Mouse (Mus musculus): ENCODE data around the gene Ccdc97. TPM values are rescaled to one million over a fixed set of nuclear protein-coding genes. Genes with fewer than 3 reads are reported as not detected.

Ccdc97 gene
- polyA plus RNA-seq, 1 experiment from 2014 or later: 6.8 TPM

- H3K4me3 ChIP-seq (ENCODE audit: low read depth, low read length): 0 out of 2 replicates have a peak overlapping the region, but pooled peaks have one; percentile 90
- ATAC-seq: no peak
- 84% methylated on average over 3 of the region's 3 CpGs for WGBS (ENCODE audit: insufficient replicate concordance)
- H3K27ac ChIP-seq (ENCODE audit: low read depth): no peak overlapping the region
- H3K4me2 ChIP-seq (ENCODE audit: low read depth, low read length): peak overlapping the region; percentile 85
- no peak overlapping the region for H3K9ac ChIP-seq (replicated peaks)
- TF ChIP-seq EP300 (IDR thresholded peaks at IDR 0.05; ENCODE audit: low read depth) (no peak), CTCF (IDR thresholded peaks at IDR 0.05; ENCODE audit: low read depth) (no peak)
- peaks cover 14% of the 10 kb centered on the region for H3K4me1 ChIP-seq (ENCODE audit: insufficient read depth)
- peaks cover 50% of the 10 kb centered on the region for H3K36me3 ChIP-seq (replicated peaks; ENCODE audit: insufficient read depth, low read length)
- no peak for DNase-seq
- no peaks in the 10 kb centered on the region for H3K27me3 ChIP-seq (ENCODE audit: insufficient read depth, low read length)
- no peaks in the 10 kb centered on the region for H3K9me3 ChIP-seq (ENCODE audit: low read length)
Measured at GRCm38 (mm10) chr7:25717478-25717877, 1.4 kb downstream of the Ccdc97 start.

- Histone ChIP-seq H3K27ac (ENCODE audit: low read depth) (no peak overlapping the region), H3K4me2 (ENCODE audit: low read depth, low read length) (no peak overlapping the region), H3K9me3 (ENCODE audit: low read length) (no peaks in the 10 kb centered on the region), H3K4me3 (ENCODE audit: low read depth, low read length) (no peak overlapping the region), H3K9ac (replicated peaks) (no peak overlapping the region), H3K36me3 (replicated peaks; ENCODE audit: insufficient read depth, low read length) (peaks cover 40% of the 10 kb centered on the region), H3K27me3 (ENCODE audit: insufficient read depth, low read length) (no peaks in the 10 kb centered on the region), H3K4me1 (ENCODE audit: insufficient read depth) (peaks cover 24% of the 10 kb centered on the region)
- 95% methylated on average over 22 of the region's 22 CpGs for WGBS (ENCODE audit: insufficient replicate concordance)
- DNase-seq (no peak), ATAC-seq (no peak)
- TF ChIP-seq EP300 (IDR thresholded peaks at IDR 0.05; ENCODE audit: low read depth) (no peak), CTCF (IDR thresholded peaks at IDR 0.05; ENCODE audit: low read depth) (no peak)
Measured at GRCm38 (mm10) chr7:25715731-25716271, 3.1 kb downstream of the Ccdc97 start.

GRCm38 (mm10) chr7:25714581-25714980 is 4.3 kb downstream of the Ccdc97 start:
- Histone ChIP-seq H3K4me3 (ENCODE audit: low read depth, low read length) (no peak overlapping the region), H3K27ac (ENCODE audit: low read depth) (no peak overlapping the region), H3K9ac (replicated peaks) (no peak overlapping the region), H3K4me2 (ENCODE audit: low read depth, low read length) (no peak overlapping the region), H3K36me3 (replicated peaks; ENCODE audit: insufficient read depth, low read length) (peaks cover 33% of the 10 kb centered on the region), H3K27me3 (ENCODE audit: insufficient read depth, low read length) (no peaks in the 10 kb centered on the region), H3K9me3 (ENCODE audit: low read length) (no peaks in the 10 kb centered on the region), H3K4me1 (ENCODE audit: insufficient read depth) (peaks cover 35% of the 10 kb centered on the region)
- TF ChIP-seq EP300 (IDR thresholded peaks at IDR 0.05; ENCODE audit: low read depth) (no peak), CTCF (IDR thresholded peaks at IDR 0.05; ENCODE audit: low read depth) (no peak)
- no peak for DNase-seq
- 92% methylated on average over 8 of the region's 8 CpGs for WGBS (ENCODE audit: insufficient replicate concordance)
- no peak for ATAC-seq

DNA sequence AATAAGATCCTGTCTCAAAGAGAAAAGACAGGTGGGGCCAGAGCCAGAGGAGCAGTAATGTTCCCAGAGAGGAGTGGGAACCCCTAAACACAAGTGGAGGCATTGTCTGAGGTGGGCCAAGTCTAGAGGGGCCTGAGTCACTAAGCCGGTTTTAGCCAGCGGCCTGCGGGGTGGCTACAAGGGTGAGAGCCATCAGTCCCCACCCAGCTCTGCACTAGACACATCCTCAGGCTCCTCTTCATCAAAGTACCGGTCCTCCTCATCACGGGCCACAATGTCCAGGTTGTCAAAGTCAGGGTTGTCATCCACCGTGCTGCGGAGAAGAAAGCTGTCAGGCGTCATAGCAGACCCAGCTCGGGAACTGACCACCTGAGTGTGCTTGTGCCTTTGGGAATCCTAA is 6.1 kb downstream of the Ccdc97 start:
- no peaks in the 10 kb centered on the region for H3K9me3 ChIP-seq (ENCODE audit: low read length)
- peaks cover 27% of the 10 kb centered on the region for H3K4me1 ChIP-seq (ENCODE audit: insufficient read depth)
- H3K36me3 ChIP-seq (replicated peaks; ENCODE audit: insufficient read depth, low read length): peaks cover 33% of the 10 kb centered on the region
- no peak overlapping the region for H3K4me3 ChIP-seq (ENCODE audit: low read depth, low read length)
- no peak for TF ChIP-seq EP300 (IDR thresholded peaks at IDR 0.05; ENCODE audit: low read depth)
- no peak for TF ChIP-seq CTCF (IDR thresholded peaks at IDR 0.05; ENCODE audit: low read depth)
- no peaks in the 10 kb centered on the region for H3K27me3 ChIP-seq (ENCODE audit: insufficient read depth, low read length)
- H3K27ac ChIP-seq (ENCODE audit: low read depth): no peak overlapping the region
- H3K9ac ChIP-seq (replicated peaks): no peak overlapping the region
- DNase-seq (no peak), ATAC-seq (no peak)
- WGBS (ENCODE audit: insufficient replicate concordance): 82% methylated on average over 9 of the region's 9 CpGs
- no peak overlapping the region for H3K4me2 ChIP-seq (ENCODE audit: low read depth, low read length)

GRCm38 (mm10) chr7:25711731-25712197 is 7.1 kb downstream of the Ccdc97 start:
- Histone ChIP-seq H3K4me2 (ENCODE audit: low read depth, low read length) (0 out of 2 replicates have a peak overlapping the region, but pooled peaks have one; percentile 9), H3K4me1 (ENCODE audit: insufficient read depth) (peaks cover 34% of the 10 kb centered on the region), H3K27me3 (ENCODE audit: insufficient read depth, low read length) (no peaks in the 10 kb centered on the region), H3K36me3 (replicated peaks; ENCODE audit: insufficient read depth, low read length) (peaks cover 33% of the 10 kb centered on the region), H3K4me3 (ENCODE audit: low read depth, low read length) (no peak overlapping the region), H3K9ac (replicated peaks) (no peak overlapping the region), H3K27ac (ENCODE audit: low read depth) (peak overlapping the region; percentile 70), H3K9me3 (ENCODE audit: low read length) (no peaks in the 10 kb centered on the region)
- DNase-seq (peak; percentile 53), ATAC-seq (peak; percentile 56; the same call in 1 of the 2 replicates)
- WGBS (ENCODE audit: insufficient replicate concordance): 25% methylated on average over 7 of the region's 7 CpGs
- TF ChIP-seq EP300 (IDR thresholded peaks at IDR 0.05; ENCODE audit: low read depth): no peak
- TF ChIP-seq CTCF (IDR thresholded peaks at IDR 0.05; ENCODE audit: low read depth): no peak; the same call in 1 of the 2 replicates

DNA sequence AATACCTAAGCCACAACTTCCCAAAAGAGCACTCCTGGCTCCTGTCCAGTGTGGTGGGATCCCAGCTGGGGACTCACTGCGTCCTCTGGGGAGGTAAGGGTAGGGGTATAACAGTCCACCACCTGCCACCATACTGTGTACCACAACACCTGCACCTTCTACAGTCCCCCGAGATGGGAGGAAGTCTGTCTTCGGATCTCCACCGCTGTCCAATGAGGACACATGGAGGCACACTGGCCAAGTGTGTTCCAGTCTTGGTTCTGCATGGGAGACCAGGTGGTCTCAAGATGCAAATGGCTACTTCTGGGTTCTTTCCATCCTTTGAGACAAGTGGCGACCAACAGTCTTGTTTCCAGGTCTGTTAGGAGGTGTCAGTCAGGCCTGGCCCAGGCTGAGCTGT is 7.7 kb downstream of the Ccdc97 start:
- ATAC-seq: peak; percentile 7; the same call in 1 of the 2 replicates
- Histone ChIP-seq H3K9me3 (ENCODE audit: low read length) (no peaks in the 10 kb centered on the region), H3K27ac (ENCODE audit: low read depth) (peak overlapping the region; percentile 70), H3K36me3 (replicated peaks; ENCODE audit: insufficient read depth, low read length) (peaks cover 33% of the 10 kb centered on the region), H3K4me3 (ENCODE audit: low read depth, low read length) (no peak overlapping the region), H3K27me3 (ENCODE audit: insufficient read depth, low read length) (no peaks in the 10 kb centered on the region), H3K4me2 (ENCODE audit: low read depth, low read length) (no peak overlapping the region), H3K9ac (replicated peaks) (no peak overlapping the region), H3K4me1 (ENCODE audit: insufficient read depth) (peaks cover 40% of the 10 kb centered on the region)
- no peak for DNase-seq
- 58% methylated on average over 5 of the region's 5 CpGs for WGBS (ENCODE audit: insufficient replicate concordance)
- TF ChIP-seq CTCF (IDR thresholded peaks at IDR 0.05; ENCODE audit: low read depth) (no peak), EP300 (IDR thresholded peaks at IDR 0.05; ENCODE audit: low read depth) (no peak)
